Mouse (Mus musculus): Measurements from ENCODE around the gene Etv4. TPM values are rescaled to one million over a fixed set of nuclear protein-coding genes. Genes with fewer than 3 reads are reported as not detected.

The Etv4 gene
- polyA plus RNA-seq, 1 experiment from 2014 or later: 8.7 TPM

DNA sequence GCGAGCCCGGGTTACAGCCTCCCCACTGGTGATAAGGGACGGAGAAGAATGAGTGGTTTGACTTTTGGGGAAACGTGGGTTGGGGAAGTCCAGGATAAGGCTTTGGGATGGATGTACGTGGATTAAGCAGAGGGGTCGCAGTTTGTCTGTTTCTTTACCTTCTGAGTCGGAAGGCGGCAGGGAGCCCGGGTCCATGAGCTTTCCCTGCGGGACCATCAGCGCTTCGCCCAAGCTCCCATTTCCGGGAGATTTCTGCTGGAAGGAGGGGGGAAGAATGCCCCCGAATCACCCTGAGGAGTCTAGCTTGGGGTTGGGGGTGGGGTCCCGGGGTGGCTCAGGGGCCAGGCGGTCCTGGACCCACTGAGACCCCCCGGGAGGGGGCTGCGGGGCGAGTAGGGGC is 1.1 kb downstream of the Etv4 start:
- WGBS (ENCODE audit: insufficient replicate concordance): under 1% methylated on average over 19 of the region's 19 CpGs
- Histone ChIP-seq H3K36me3 (ENCODE audit: control insufficient read depth, insufficient read depth, low read length) (no peaks in the 10 kb centered on the region), H3K4me1 (ENCODE audit: control insufficient read depth, insufficient read depth, low read length) (peaks cover 16% of the 10 kb centered on the region; the same call in 1 of the 2 replicates), H3K9me3 (replicated peaks; ENCODE audit: control insufficient read depth, low read length) (no peaks in the 10 kb centered on the region), H3K27ac (ENCODE audit: low read depth, low read length) (no peak overlapping the region), H3K4me2 (peak overlapping the region; percentile 97), H3K9ac (ENCODE audit: low read depth, low read length) (peak overlapping the region; percentile 77), H3K4me3 (ENCODE audit: low read depth, low read length) (peak overlapping the region; percentile 65), H3K27me3 (ENCODE audit: control insufficient read depth, insufficient read depth, low read length) (peaks cover 52% of the 10 kb centered on the region)
- ATAC-seq (replicated peaks; ENCODE audit: insufficient number of reproducible peaks, low FRiP score, low TSS enrichment): 0 out of 2 replicates have a peak, but pooled peaks have one; percentile 33

DNA sequence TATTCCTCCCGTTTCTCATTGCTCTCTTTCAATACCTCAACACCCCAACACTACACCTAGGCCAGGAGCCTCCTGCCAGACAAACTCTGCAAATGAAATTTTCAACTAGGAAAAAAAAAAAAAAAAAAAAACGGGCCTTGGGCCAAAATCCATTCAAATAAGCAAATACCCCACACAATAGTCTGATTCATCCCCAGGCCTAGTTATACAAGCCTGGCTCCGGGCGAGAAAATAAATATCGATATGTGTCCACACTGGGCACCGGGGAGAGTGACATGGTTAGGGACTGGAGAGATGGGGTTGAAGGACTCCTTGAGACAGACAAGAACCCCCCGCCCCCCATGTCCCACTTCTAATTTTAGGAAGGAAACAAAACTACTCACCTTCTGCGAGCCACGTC is 1.6 kb downstream of the Etv4 start:
- Histone ChIP-seq H3K27ac (ENCODE audit: low read depth, low read length) (no peak overlapping the region), H3K9ac (ENCODE audit: low read depth, low read length) (no peak overlapping the region), H3K4me2 (peak overlapping the region; percentile 97), H3K36me3 (ENCODE audit: control insufficient read depth, insufficient read depth, low read length) (no peaks in the 10 kb centered on the region), H3K27me3 (ENCODE audit: control insufficient read depth, insufficient read depth, low read length) (peaks cover 52% of the 10 kb centered on the region), H3K4me3 (ENCODE audit: low read depth, low read length) (peak overlapping the region; percentile 65), H3K9me3 (replicated peaks; ENCODE audit: control insufficient read depth, low read length) (no peaks in the 10 kb centered on the region), H3K4me1 (ENCODE audit: control insufficient read depth, insufficient read depth, low read length) (peaks cover 16% of the 10 kb centered on the region; the same call in 1 of the 2 replicates)
- WGBS (ENCODE audit: insufficient replicate concordance): 31% methylated on average over 9 of the region's 9 CpGs
- ATAC-seq (replicated peaks; ENCODE audit: insufficient number of reproducible peaks, low FRiP score, low TSS enrichment): no peak

DNA sequence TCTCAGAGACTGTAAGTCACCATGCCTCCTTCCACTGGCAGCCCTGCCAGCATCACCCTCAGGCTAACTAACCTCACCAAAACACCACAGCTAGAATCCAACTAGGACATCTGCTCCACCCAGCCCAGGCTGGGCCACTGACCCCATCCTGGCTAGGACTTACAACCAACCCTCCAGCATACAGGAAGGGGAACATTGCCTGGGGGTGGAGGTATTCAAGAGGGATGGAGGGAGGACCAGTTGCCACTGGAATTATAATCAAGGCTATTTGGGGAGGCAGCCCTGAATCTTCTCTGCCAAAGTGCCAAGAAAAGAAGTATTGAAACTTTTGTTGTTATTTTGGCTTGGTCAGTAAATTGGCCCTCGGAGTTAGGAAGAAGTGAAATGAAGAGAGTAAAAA is 2.0 kb downstream of the Etv4 start:
- 77% methylated on average over 1 of the region's 1 CpGs for WGBS (ENCODE audit: insufficient replicate concordance)
- H3K9me3 ChIP-seq (replicated peaks; ENCODE audit: control insufficient read depth, low read length): no peaks in the 10 kb centered on the region
- peaks cover 52% of the 10 kb centered on the region for H3K27me3 ChIP-seq (ENCODE audit: control insufficient read depth, insufficient read depth, low read length)
- no peak overlapping the region for H3K27ac ChIP-seq (ENCODE audit: low read depth, low read length)
- H3K9ac ChIP-seq (ENCODE audit: low read depth, low read length): no peak overlapping the region
- H3K36me3 ChIP-seq (ENCODE audit: control insufficient read depth, insufficient read depth, low read length): no peaks in the 10 kb centered on the region
- no peak overlapping the region for H3K4me2 ChIP-seq
- no peak overlapping the region for H3K4me3 ChIP-seq (ENCODE audit: low read depth, low read length)
- ATAC-seq (replicated peaks; ENCODE audit: insufficient number of reproducible peaks, low FRiP score, low TSS enrichment): no peak
- H3K4me1 ChIP-seq (ENCODE audit: control insufficient read depth, insufficient read depth, low read length): peaks cover 16% of the 10 kb centered on the region; the same call in 1 of the 2 replicates

DNA sequence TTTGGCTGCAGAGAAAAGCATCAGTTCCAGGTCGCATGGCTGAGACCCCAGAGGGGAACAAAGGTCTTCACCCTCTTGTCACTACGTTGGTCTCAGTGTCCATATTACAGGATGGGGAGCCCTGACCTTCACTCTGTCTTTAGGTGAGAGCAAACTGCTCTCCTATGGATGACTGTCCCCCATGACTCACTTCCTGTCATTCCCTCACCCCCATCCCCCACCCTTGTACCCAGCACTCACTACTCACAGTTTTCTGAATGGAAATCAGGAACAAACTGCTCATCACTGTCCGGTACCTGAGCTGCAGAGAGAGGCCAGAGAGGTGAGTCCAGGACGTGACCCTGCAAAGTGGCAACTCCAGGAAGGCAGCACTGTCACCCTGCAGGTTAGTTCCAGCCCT is 8.3 kb downstream of the Etv4 start:
- Histone ChIP-seq H3K4me1 (ENCODE audit: control insufficient read depth, insufficient read depth, low read length) (peaks cover 10% of the 10 kb centered on the region), H3K9me3 (replicated peaks; ENCODE audit: control insufficient read depth, low read length) (no peaks in the 10 kb centered on the region), H3K4me3 (ENCODE audit: low read depth, low read length) (no peak overlapping the region), H3K27me3 (ENCODE audit: control insufficient read depth, insufficient read depth, low read length) (peaks cover 8% of the 10 kb centered on the region), H3K9ac (ENCODE audit: low read depth, low read length) (no peak overlapping the region), H3K27ac (ENCODE audit: low read depth, low read length) (no peak overlapping the region), H3K36me3 (ENCODE audit: control insufficient read depth, insufficient read depth, low read length) (no peaks in the 10 kb centered on the region), H3K4me2 (no peak overlapping the region)
- WGBS (ENCODE audit: insufficient replicate concordance): 62% methylated on average over 4 of the region's 4 CpGs
- no peak for ATAC-seq (replicated peaks; ENCODE audit: insufficient number of reproducible peaks, low FRiP score, low TSS enrichment)

DNA sequence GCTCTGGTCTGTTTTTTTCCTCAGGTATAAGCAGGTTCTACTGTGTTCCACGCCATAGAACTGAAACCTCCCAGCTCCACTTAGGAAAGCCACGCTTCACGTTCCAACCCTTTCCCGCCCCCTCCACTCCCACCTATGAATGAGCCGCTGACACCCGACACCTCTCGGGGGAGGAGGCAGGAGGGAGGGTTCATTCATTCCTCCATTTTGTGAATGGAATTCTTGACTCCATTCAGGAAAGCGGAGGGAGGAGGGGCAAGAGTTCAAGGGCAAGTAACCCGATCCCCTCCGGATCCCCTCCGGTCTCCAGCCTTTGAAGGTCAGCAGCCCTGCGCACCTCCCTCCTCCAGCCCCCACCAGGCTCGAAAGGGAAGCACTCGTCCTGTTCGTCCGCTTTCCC is 12.7 kb downstream of the Etv4 start:
- H3K27me3 ChIP-seq (ENCODE audit: control insufficient read depth, insufficient read depth, low read length): peaks cover 9% of the 10 kb centered on the region
- 0% methylated on average over 16 of the region's 16 CpGs for WGBS (ENCODE audit: insufficient replicate concordance)
- H3K27ac ChIP-seq (ENCODE audit: low read depth, low read length): no peak overlapping the region; the same call in 1 of the 2 replicates
- peak overlapping the region; percentile 66 for H3K4me2 ChIP-seq
- peak; percentile 73 for ATAC-seq (replicated peaks; ENCODE audit: insufficient number of reproducible peaks, low FRiP score, low TSS enrichment)
- H3K36me3 ChIP-seq (ENCODE audit: control insufficient read depth, insufficient read depth, low read length): peaks cover 10% of the 10 kb centered on the region
- H3K9me3 ChIP-seq (replicated peaks; ENCODE audit: control insufficient read depth, low read length): no peaks in the 10 kb centered on the region
- no peak overlapping the region for H3K9ac ChIP-seq (ENCODE audit: low read depth, low read length)
- peaks cover 10% of the 10 kb centered on the region for H3K4me1 ChIP-seq (ENCODE audit: control insufficient read depth, insufficient read depth, low read length)
- peak overlapping the region; percentile 32 for H3K4me3 ChIP-seq (ENCODE audit: low read depth, low read length)

DNA sequence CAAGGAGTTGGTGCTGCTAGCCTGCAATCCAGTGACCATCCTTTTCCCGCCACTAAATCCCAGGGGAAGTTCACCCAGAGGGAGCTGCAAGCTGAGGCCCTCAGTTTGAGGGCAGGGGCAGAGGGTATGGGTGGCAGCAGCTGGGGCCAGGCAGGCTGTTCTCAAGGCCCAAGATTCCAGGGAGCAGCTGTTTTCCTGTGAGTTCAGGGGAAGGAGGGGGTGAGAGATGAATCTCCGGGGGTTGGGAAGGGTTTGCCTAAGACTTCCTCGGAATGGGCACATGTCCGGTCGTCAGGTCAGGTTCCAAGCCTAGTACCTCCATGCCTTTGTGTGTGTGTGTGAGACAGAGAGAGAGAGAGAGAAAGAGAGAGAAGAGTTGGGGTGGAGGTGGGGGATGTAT is 13.1 kb downstream of the Etv4 start:
- H3K36me3 ChIP-seq (ENCODE audit: control insufficient read depth, insufficient read depth, low read length): peaks cover 14% of the 10 kb centered on the region
- H3K9ac ChIP-seq (ENCODE audit: low read depth, low read length): no peak overlapping the region
- H3K27ac ChIP-seq (ENCODE audit: low read depth, low read length): no peak overlapping the region; the same call in 1 of the 2 replicates
- H3K9me3 ChIP-seq (replicated peaks; ENCODE audit: control insufficient read depth, low read length): no peaks in the 10 kb centered on the region
- H3K4me3 ChIP-seq (ENCODE audit: low read depth, low read length): peak overlapping the region; percentile 32; the same call in 1 of the 2 replicates
- WGBS (ENCODE audit: insufficient replicate concordance): 1% methylated on average over 5 of the region's 5 CpGs
- peak overlapping the region; percentile 66 for H3K4me2 ChIP-seq
- H3K4me1 ChIP-seq (ENCODE audit: control insufficient read depth, insufficient read depth, low read length): peaks cover 10% of the 10 kb centered on the region
- H3K27me3 ChIP-seq (ENCODE audit: control insufficient read depth, insufficient read depth, low read length): peaks cover 9% of the 10 kb centered on the region
- ATAC-seq (replicated peaks; ENCODE audit: insufficient number of reproducible peaks, low FRiP score, low TSS enrichment): no peak

DNA sequence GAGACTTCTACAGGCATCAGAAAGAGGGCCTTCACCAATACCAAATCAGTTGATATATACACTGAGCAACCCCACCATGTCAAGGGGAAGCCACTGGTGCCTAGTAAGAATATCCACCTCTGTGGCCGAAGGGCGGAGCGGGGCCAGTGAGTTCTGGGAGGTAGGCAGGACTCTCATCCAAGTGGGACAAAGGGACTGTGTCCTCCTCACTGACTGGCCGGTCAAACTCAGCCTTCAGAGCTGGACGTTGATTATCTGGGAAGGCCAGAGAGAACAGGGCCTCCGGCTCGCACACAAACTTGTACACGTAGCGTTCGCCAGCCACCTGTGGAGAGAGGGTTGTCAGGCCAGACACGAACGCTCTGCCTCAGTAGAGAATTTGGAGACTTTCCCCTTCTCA is 14.9 kb downstream of the Etv4 start:
- Histone ChIP-seq H3K9me3 (replicated peaks; ENCODE audit: control insufficient read depth, low read length) (no peaks in the 10 kb centered on the region), H3K4me3 (ENCODE audit: low read depth, low read length) (no peak overlapping the region), H3K27ac (ENCODE audit: low read depth, low read length) (no peak overlapping the region), H3K36me3 (ENCODE audit: control insufficient read depth, insufficient read depth, low read length) (peaks cover 21% of the 10 kb centered on the region), H3K27me3 (ENCODE audit: control insufficient read depth, insufficient read depth, low read length) (peaks cover 9% of the 10 kb centered on the region), H3K9ac (ENCODE audit: low read depth, low read length) (no peak overlapping the region), H3K4me1 (ENCODE audit: control insufficient read depth, insufficient read depth, low read length) (peaks cover 10% of the 10 kb centered on the region), H3K4me2 (no peak overlapping the region)
- no peak for ATAC-seq (replicated peaks; ENCODE audit: insufficient number of reproducible peaks, low FRiP score, low TSS enrichment)
- 89% methylated on average over 12 of the region's 12 CpGs for WGBS (ENCODE audit: insufficient replicate concordance)

DNA sequence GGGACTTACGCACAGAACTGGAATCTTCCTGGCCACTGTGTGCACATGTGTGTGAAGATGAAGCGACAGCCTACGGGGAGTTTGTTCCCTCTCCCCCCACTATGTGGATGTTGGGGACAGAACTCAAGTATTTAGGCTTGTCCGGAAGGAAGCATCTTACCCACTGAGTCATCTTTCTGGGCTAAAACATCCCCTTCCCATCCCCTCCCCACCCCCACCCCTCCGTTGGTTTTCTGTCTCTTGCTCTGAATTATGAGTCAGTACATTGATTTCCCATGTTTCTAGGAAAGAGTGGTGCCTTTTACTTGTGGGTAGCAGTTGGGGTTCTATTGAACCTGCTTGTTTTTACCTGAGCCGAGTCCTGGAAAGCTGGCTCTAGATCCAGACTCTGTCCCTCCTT is 16.4 kb downstream of the Etv4 start:
- Histone ChIP-seq H3K27ac (ENCODE audit: low read depth, low read length) (no peak overlapping the region), H3K9me3 (replicated peaks; ENCODE audit: control insufficient read depth, low read length) (no peaks in the 10 kb centered on the region), H3K4me2 (no peak overlapping the region), H3K27me3 (ENCODE audit: control insufficient read depth, insufficient read depth, low read length) (peaks cover 5% of the 10 kb centered on the region; the same call in 1 of the 2 replicates), H3K4me1 (ENCODE audit: control insufficient read depth, insufficient read depth, low read length) (peaks cover 10% of the 10 kb centered on the region), H3K4me3 (ENCODE audit: low read depth, low read length) (no peak overlapping the region), H3K36me3 (ENCODE audit: control insufficient read depth, insufficient read depth, low read length) (peaks cover 25% of the 10 kb centered on the region), H3K9ac (ENCODE audit: low read depth, low read length) (no peak overlapping the region)
- WGBS (ENCODE audit: insufficient replicate concordance): 87% methylated on average over 6 of the region's 6 CpGs
- ATAC-seq (replicated peaks; ENCODE audit: insufficient number of reproducible peaks, low FRiP score, low TSS enrichment): no peak

DNA sequence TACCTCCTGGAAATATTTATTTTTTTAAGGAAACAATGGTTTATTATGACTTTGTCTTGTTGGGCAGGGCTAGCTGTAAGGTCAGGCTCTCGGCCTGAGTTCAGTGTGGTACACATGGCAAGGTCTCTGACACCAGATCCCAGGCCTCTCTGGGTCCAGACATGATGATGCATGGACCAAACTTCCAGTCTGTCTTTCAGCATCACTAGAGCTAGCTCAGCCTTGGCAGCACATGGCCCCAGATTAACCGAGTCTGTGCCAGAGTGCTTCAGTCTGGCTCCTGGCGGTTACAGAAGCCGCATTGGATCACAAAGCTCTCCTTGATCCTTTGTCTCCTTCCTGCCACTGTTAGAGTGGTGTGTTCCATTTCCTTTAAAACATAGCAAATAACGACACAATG is 17.8 kb downstream of the Etv4 start:
- Histone ChIP-seq H3K4me3 (ENCODE audit: low read depth, low read length) (no peak overlapping the region), H3K27ac (ENCODE audit: low read depth, low read length) (no peak overlapping the region), H3K4me2 (no peak overlapping the region), H3K27me3 (ENCODE audit: control insufficient read depth, insufficient read depth, low read length) (0 out of 2 replicates have a peak, but pooled peaks cover 3% of the 10 kb centered on the region), H3K9me3 (replicated peaks; ENCODE audit: control insufficient read depth, low read length) (no peaks in the 10 kb centered on the region), H3K36me3 (ENCODE audit: control insufficient read depth, insufficient read depth, low read length) (peaks cover 26% of the 10 kb centered on the region), H3K9ac (ENCODE audit: low read depth, low read length) (no peak overlapping the region), H3K4me1 (ENCODE audit: control insufficient read depth, insufficient read depth, low read length) (peaks cover 4% of the 10 kb centered on the region; the same call in 1 of the 2 replicates)
- WGBS (ENCODE audit: insufficient replicate concordance): 71% methylated on average over 5 of the region's 5 CpGs
- ATAC-seq (replicated peaks; ENCODE audit: insufficient number of reproducible peaks, low FRiP score, low TSS enrichment): no peak

Data from heart, embryonic 11.5 days (tissue).